Comparison of ENCODE assay signal across 9 mouse cellular contexts in genomic region chr10:40674151-40674550, GRCm38 (mm10). TPM values are rescaled to one million over a fixed set of nuclear protein-coding genes. Genes with fewer than 3 reads are reported as not detected.
DNase-seq lines count a peak whose midpoint lies in the region; ATAC-seq and TF ChIP-seq lines count a peak whose summit lies in the region.
"Had no signal": no experiment of that assay in that cellular context is flagged by ENCODE, and none has a peak within 500 bp of the region (broad histone marks: within the 10 kb centered on the region; RNA-seq: fewer than 3 reads in every experiment).

No protein-coding gene starts in this region.

- peak overlapping the region; percentile 29 for H3K9ac ChIP-seq in heart, embryonic 11.5 days (ENCODE audit: low read depth, low read length)
- H3K9ac ChIP-seq in heart, adult 2 months (ENCODE audit: low read depth, low read length), result no peak overlapping the region
- H3K9ac ChIP-seq in limb, embryonic 15.5 days, result no peak overlapping the region

- 0 out of 2 replicates have a peak, but pooled peaks cover 1% of the 10 kb centered on the region for H3K79me2 ChIP-seq in heart, adult 2 months (replicated peaks; ENCODE audit: control insufficient read depth, insufficient read depth, low read length)

- no peak for DNase-seq in heart, adult 2 months
- DNase-seq in thymus, postnatal 4 days, result peak; percentile 16
- DNase-seq in thymus, postnatal 36 days, result no peak
- DNase-seq in yolk sac, embryonic 10.5 days (ENCODE audit: low spot score), result peak; percentile 15
- DNase-seq in spleen, postnatal 14 days (ENCODE audit: low spot score in 2 of 2), result no peak
- DNase-seq: kidney, postnatal 36 days had no signal

- no peak for TF ChIP-seq EP300 in heart, adult 2 months (IDR thresholded peaks at IDR 0.05; ENCODE audit: insufficient read depth, low read depth, low read length)

- ATAC-seq in heart, embryonic 11.5 days (replicated peaks; ENCODE audit: insufficient number of reproducible peaks, low FRiP score, low TSS enrichment), result no peak
- ATAC-seq in limb, embryonic 15.5 days (ENCODE audit: insufficient number of reproducible peaks, low FRiP score, low TSS enrichment, low read depth), result no peak
- no peak for ATAC-seq in megakaryocyte-erythroid progenitor cell, adult 5-6 weeks (replicated peaks; ENCODE audit: low FRiP score, low TSS enrichment, poor library complexity, severe bottlenecking)

- WGBS in heart, embryonic 11.5 days (ENCODE audit: insufficient replicate concordance), result 9% methylated on average over 13 of the region's 13 CpGs
- WGBS in heart, adult 2 months, result 29% methylated on average over 13 of the region's 13 CpGs
- WGBS in limb, embryonic 15.5 days, result 5% methylated on average over 13 of the region's 13 CpGs

- peak overlapping the region; percentile 37 for H3K4me3 ChIP-seq in heart, embryonic 11.5 days (ENCODE audit: low read depth, low read length)
- no peak overlapping the region for H3K4me3 ChIP-seq in heart, adult 2 months
- peak overlapping the region; percentile 19 for H3K4me3 ChIP-seq in limb, embryonic 15.5 days

- intact Hi-C loops in heart, adult 2 months (cut with DNase I), result no loop called here

- H3K9me3 ChIP-seq in heart, embryonic 11.5 days (replicated peaks; ENCODE audit: control insufficient read depth, low read length), result no peaks in the 10 kb centered on the region
- no peaks in the 10 kb centered on the region for H3K9me3 ChIP-seq in limb, embryonic 15.5 days

- TF ChIP-seq POLR2A in heart, adult 2 months (IDR thresholded peaks at IDR 0.05; ENCODE audit: insufficient read depth, low read depth, low read length), result no peak

- TF ChIP-seq CTCF in heart, adult 2 months (IDR thresholded peaks at IDR 0.05), result no peak

- peaks cover 4% of the 10 kb centered on the region; the same call in 1 of the 2 replicates for H3K4me1 ChIP-seq in heart, embryonic 11.5 days (ENCODE audit: control insufficient read depth, insufficient read depth, low read length)
- H3K4me1 ChIP-seq in heart, adult 2 months (ENCODE audit: control insufficient read depth, insufficient read depth, low read length), result no peaks in the 10 kb centered on the region
- peaks cover 7% of the 10 kb centered on the region; the same call in 1 of the 2 replicates for H3K4me1 ChIP-seq in limb, embryonic 15.5 days

- H3K27ac ChIP-seq in heart, embryonic 11.5 days (ENCODE audit: low read depth, low read length), result no peak overlapping the region
- no peak overlapping the region for H3K27ac ChIP-seq in heart, adult 2 months
- H3K27ac ChIP-seq in limb, embryonic 15.5 days, result no peak overlapping the region

- H3K4me2 ChIP-seq in heart, embryonic 11.5 days, result peak overlapping the region; percentile 60
- H3K4me2 ChIP-seq in limb, embryonic 15.5 days, result peak overlapping the region; percentile 42

- no peaks in the 10 kb centered on the region for H3K36me3 ChIP-seq in heart, embryonic 11.5 days (ENCODE audit: control insufficient read depth, insufficient read depth, low read length)
- H3K36me3 ChIP-seq in heart, adult 2 months (ENCODE audit: control insufficient read depth, insufficient read depth, low read length), result no peaks in the 10 kb centered on the region
- H3K36me3 ChIP-seq in limb, embryonic 15.5 days, result no peaks in the 10 kb centered on the region

- no peaks in the 10 kb centered on the region for H3K27me3 ChIP-seq in heart, embryonic 11.5 days (ENCODE audit: control insufficient read depth, insufficient read depth, low read length)
- peaks cover 2% of the 10 kb centered on the region; the same call in 1 of the 2 replicates for H3K27me3 ChIP-seq in heart, adult 2 months (ENCODE audit: control insufficient read depth, insufficient read depth, low read length)
- H3K27me3 ChIP-seq in limb, embryonic 15.5 days, result no peaks in the 10 kb centered on the region

RNA-seq across cellular contexts. Expression of gene Mettl24, which starts 8.9 kb away (rescaled TPM):
- polyA plus RNA-seq in heart, embryonic 11.5 days (2014; fragmentation: Nextera tagmentation; extraction: Ambion mirVana), result 2.0 and 2.5 TPM in 2 replicates
- 1 to 10 TPM in 1 of 2 experiments, under 1 TPM in 1; 0.89 to 1.2 TPM for total RNA-seq in heart, adult 2 months (2021)
- 1.1 and 1.3 TPM in 2 replicates for polyA plus RNA-seq in heart, adult 2 months (2012; rRNA removed)
- polyA plus RNA-seq in limb, embryonic 15.5 days (2015; fragmentation: Nextera tagmentation; extraction: Ambion mirVana), result 2.2 and 2.9 TPM in 2 replicates
- not detected in 2 replicates for total RNA-seq in megakaryocyte-erythroid progenitor cell, adult 5-6 weeks (2014; fragmentation: Nextera tagmentation)
- not detected in 2 replicates for total RNA-seq in megakaryocyte-erythroid progenitor cell, adult 5-6 weeks (2017)

RNA-seq across cellular contexts. Expression of gene Ddo, which starts 44.3 kb away (rescaled TPM):
- polyA plus RNA-seq in heart, embryonic 11.5 days (2014; fragmentation: Nextera tagmentation; extraction: Ambion mirVana), result 5.3 and 6.0 TPM in 2 replicates
- total RNA-seq in heart, adult 2 months (2021), result 10 to 100 TPM; 33.8 to 34.1 TPM
- polyA plus RNA-seq in heart, adult 2 months (2012; rRNA removed), result 33.5 and 62.6 TPM in 2 replicates
- polyA plus RNA-seq in limb, embryonic 15.5 days (2015; fragmentation: Nextera tagmentation; extraction: Ambion mirVana), result 0.15 and 0.48 TPM in 2 replicates
- total RNA-seq in megakaryocyte-erythroid progenitor cell, adult 5-6 weeks (2014; fragmentation: Nextera tagmentation), result not detected in 2 replicates
- not detected in 2 replicates for total RNA-seq in megakaryocyte-erythroid progenitor cell, adult 5-6 weeks (2017)

Comparison
In these comparisons a context has a peak if more than half of its experiments do, and no peak if none do; other contexts are left out.
1. DNase-seq: peak in thymus, postnatal 4 days (single experiment) and yolk sac, embryonic 10.5 days (single experiment); none in heart, adult 2 months (0 of 2), thymus, postnatal 36 days (0 of 2) and spleen, postnatal 14 days (0 of 2).